Mouse (Mus musculus) small intestine, adult 2 months (tissue): Measurements from ENCODE around the gene Nexn. TPM values are rescaled to one million over a fixed set of nuclear protein-coding genes. Genes with fewer than 3 reads are reported as not detected.
"Not testable (repeated sequence)": the region's sequence is repeated elsewhere in the genome, so short reads cannot be mapped to it uniquely, and the experiment has no call there.

Experiments
- H3K27ac ChIP-seq: fragments of 200-500 bp; 2 replicates; pipeline ENCODE4 v1.5.1; 2012; ENCODE audit warnings: low read depth, low read length, control low read depth, inconsistent platforms; ENCODE audit not compliant: insufficient read depth
- H3K27me3 ChIP-seq: fragments of 200-500 bp; 2 replicates; pipeline ENCODE4 v1.6.1; 2012; ENCODE audit warnings: mild to moderate bottlenecking, moderate library complexity, low read length, inconsistent platforms; ENCODE audit not compliant: control insufficient read depth, insufficient read depth
- H3K36me3 ChIP-seq: fragments of 200-500 bp; 2 replicates; pipeline ENCODE4 v1.6.1; 2012; ENCODE audit warnings: mild to moderate bottlenecking, low read length, control low read depth, inconsistent platforms; ENCODE audit not compliant: control insufficient read depth, insufficient read depth
- H3K4me1 ChIP-seq: fragments of 200-500 bp; 2 replicates; pipeline ENCODE4 v1.6.1; 2012; ENCODE audit warnings: low read length, inconsistent platforms, mixed read lengths; ENCODE audit not compliant: control insufficient read depth, insufficient read depth, insufficient read length
- H3K4me3 ChIP-seq: fragments of 200-500 bp; 2 replicates; pipeline ENCODE4 v1.5.1; 2012; ENCODE audit warnings: low read depth, mild to moderate bottlenecking, control low read depth, inconsistent platforms, low read length, moderate library complexity
- CTCF ChIP-seq: fragments of 200-500 bp; IDR thresholded peaks from 2 replicates; pipeline ENCODE4 v1.5.1; 2012; ENCODE audit warnings: low read depth, mild to moderate bottlenecking, control low read depth, inconsistent platforms, low read length, moderate library complexity, mixed read lengths; ENCODE audit not compliant: insufficient replicate concordance, insufficient read length; ENCODE audit errors: extremely low read depth
- POLR2A ChIP-seq: fragments of 200-500 bp; IDR thresholded peaks from 2 replicates; pipeline ENCODE4 v1.6.1; 2012; ENCODE audit warnings: low read depth, mild to moderate bottlenecking, control low read depth, inconsistent platforms, low read length, moderate library complexity
- WGBS: fragments of 180-500 bp; shearing (Covaris S2); methylation state at CpG from one replicate; pipeline ENCODE4 v1.1.7; 2018; 5-methylcytosine and 5-hydroxymethylcytosine counted together
- polyA plus RNA-seq: library from polyadenylated mRNA; depleted of rRNA; stranded (reverse); fragments of >200 nt; gene quantifications from 2 replicates; pipeline ENCODE4 v1.2.3, GENCODE M21; 2012

Nexn gene
- polyA plus RNA-seq, 1 experiment: 0.05 TPM

GRCm38 (mm10) chr3:152201181-152201580 lies 65.0 kb downstream of the Nexn start:
- 45% methylated on average over 3 of the region's 3 CpGs for WGBS
- Histone ChIP-seq H3K4me1 (peaks cover 10% of the 10 kb centered on the region; the same call in 1 of the 2 replicates), H3K36me3 (no peaks in the 10 kb centered on the region), H3K27me3 (no peaks in the 10 kb centered on the region), H3K4me3 (no peak overlapping the region), H3K27ac (peak overlapping the region; percentile 41; the same call in 1 of the 2 replicates)
- no peak for TF ChIP-seq POLR2A

- peaks cover 8% of the 10 kb centered on the region; the same call in 1 of the 2 replicates for H3K4me1 ChIP-seq
- no peaks in the 10 kb centered on the region for H3K27me3 ChIP-seq
Measured at GRCm38 (mm10) chr3:152199125-152199524, 67.0 kb downstream of the Nexn start.

DNA sequence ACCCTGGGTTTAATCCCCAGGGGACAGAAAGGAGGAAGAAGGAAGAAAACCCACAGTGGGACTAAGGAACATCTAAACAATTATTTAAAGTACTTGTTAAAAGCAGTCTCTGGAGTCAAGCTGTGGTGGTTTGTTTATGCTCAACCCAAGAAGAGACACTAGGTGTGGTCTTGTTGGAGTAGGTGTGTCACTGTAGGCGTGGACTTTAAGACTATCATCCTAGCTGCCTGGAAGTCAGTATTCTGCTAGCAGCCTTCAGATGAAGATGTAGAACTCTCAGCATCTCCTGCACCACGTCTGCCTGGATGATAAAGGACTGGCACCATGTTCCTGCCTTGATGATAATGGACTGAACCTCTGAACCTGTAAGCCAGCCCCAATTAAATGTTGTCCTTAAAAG lies 68.9 kb downstream of the Nexn start:
- H3K27me3 ChIP-seq, H3K4me3 ChIP-seq, H3K4me1 ChIP-seq, H3K27ac ChIP-seq, H3K36me3 ChIP-seq: not testable (repeated sequence)
- 23% methylated on average over 2 of the region's 2 CpGs for WGBS

More at GRCm38 (mm10) chr3:152199125-152199524, 67.0 kb downstream of the Nexn start:
- no peak overlapping the region for H3K27ac ChIP-seq
- no peak overlapping the region for H3K4me3 ChIP-seq
- H3K36me3 ChIP-seq: no peaks in the 10 kb centered on the region
- 83% methylated on average over 3 of the region's 3 CpGs for WGBS
- TF ChIP-seq CTCF (no peak), POLR2A (no peak)

DNA sequence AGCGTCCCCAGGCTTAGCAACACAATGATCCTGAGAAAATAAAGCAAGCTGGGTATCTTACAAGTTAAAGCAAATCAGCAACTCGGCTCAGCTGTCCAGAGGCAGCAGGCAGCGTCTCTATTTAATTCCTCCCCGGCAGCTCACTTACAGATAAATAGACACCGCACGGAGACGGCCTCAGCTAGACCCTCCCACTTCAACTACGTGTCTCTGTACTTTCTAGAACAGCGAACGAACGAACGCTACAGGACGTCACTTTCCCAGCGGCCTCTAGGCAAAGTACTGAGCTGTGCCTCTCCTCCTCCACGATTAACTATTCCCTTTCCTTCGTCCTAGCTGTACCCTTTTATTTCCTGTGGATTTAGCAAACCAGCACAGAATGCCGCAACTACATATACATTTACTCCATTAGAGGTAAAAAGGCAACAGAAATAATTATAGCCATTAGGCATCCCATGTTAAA lies 72.5 kb downstream of the Nexn start:
- TF ChIP-seq POLR2A (peak; percentile 98), CTCF (no peak)
- WGBS: under 1% methylated on average over 17 of the region's 17 CpGs

GRCm38 (mm10) chr3:152193177-152193576 lies 73.0 kb downstream of the Nexn start:
- H3K36me3 ChIP-seq: no peaks in the 10 kb centered on the region
- no peak overlapping the region for H3K4me3 ChIP-seq
- TF ChIP-seq CTCF: no peak
- no peak for TF ChIP-seq POLR2A
- H3K4me1 ChIP-seq: no peaks in the 10 kb centered on the region; the same call in 1 of the 2 replicates
- H3K27ac ChIP-seq: peak overlapping the region; percentile 83
- 1% methylated on average over 7 of the region's 7 CpGs for WGBS
- no peaks in the 10 kb centered on the region for H3K27me3 ChIP-seq

More for the DNA sequence above, 72.5 kb downstream of the Nexn start:
- Histone ChIP-seq H3K4me1 (no peaks in the 10 kb centered on the region; the same call in 1 of the 2 replicates), H3K27ac (peak overlapping the region; percentile 83), H3K27me3 (no peaks in the 10 kb centered on the region), H3K4me3 (peak overlapping the region; percentile 13), H3K36me3 (no peaks in the 10 kb centered on the region)

- Histone ChIP-seq H3K4me3 (no peak overlapping the region; the same call in 1 of the 2 replicates), H3K4me1 (no peaks in the 10 kb centered on the region; the same call in 1 of the 2 replicates), H3K27ac (peak overlapping the region; percentile 54), H3K36me3 (no peaks in the 10 kb centered on the region), H3K27me3 (no peaks in the 10 kb centered on the region)
- 2% methylated on average over 11 of the region's 11 CpGs for WGBS
- TF ChIP-seq POLR2A (no peak), CTCF (no peak)
Measured at GRCm38 (mm10) chr3:152192238-152192931, 73.8 kb downstream of the Nexn start.

DNA sequence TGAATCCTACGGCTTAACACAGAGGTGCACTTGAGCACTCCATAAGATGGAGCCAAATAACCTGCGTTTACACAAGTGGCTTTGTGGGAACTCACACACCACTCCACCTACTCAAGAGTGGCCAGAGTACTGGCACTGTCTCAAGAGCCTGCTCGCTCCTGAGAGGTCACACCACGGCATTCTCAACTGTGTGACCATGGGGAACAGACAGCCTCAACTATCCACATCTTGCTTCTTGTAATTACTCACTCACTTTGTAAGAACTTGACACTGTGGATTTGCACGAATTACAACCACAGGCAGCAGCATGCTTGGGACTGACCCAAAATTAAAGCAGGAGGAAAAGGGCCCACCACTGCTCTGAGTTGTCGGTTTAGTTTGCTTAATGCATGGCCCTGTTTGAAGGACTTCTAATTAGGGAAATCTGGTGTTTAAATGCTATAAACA lies 74.3 kb downstream of the Nexn start:
- Histone ChIP-seq H3K4me1 (no peaks in the 10 kb centered on the region; the same call in 1 of the 2 replicates), H3K36me3 (no peaks in the 10 kb centered on the region), H3K27me3 (no peaks in the 10 kb centered on the region), H3K27ac (peak overlapping the region; percentile 54), H3K4me3 (peak overlapping the region; percentile 49)
- no peak for TF ChIP-seq POLR2A
- no peak for TF ChIP-seq CTCF
- 7% methylated on average over 6 of the region's 6 CpGs for WGBS
